Mouse (Mus musculus) intestine, embryonic 15.5 days (tissue): ENCODE measurements around the gene Scgb1b19. TPM values are rescaled to one million over a fixed set of nuclear protein-coding genes. Genes with fewer than 3 reads are reported as not detected.
"Not testable (repeated sequence)": the region's sequence is repeated elsewhere in the genome, so short reads cannot be mapped to it uniquely, and the experiment has no call there.

ENCODE experiments used
- ATAC-seq: fragments of 200-750 bp; cut with Nextera tagmentation; 2 replicates; pipeline ENCODE4 v1.8.0; 2017; ENCODE audit warnings: moderate TSS enrichment, moderate library complexity
- H3K27ac ChIP-seq: fragments of 300-500 bp; sonication (generic); 2 replicates; pipeline ENCODE4 v1.5.1; 2015; ENCODE audit warnings: mild to moderate bottlenecking, inconsistent platforms
- H3K27me3 ChIP-seq: fragments of 300-500 bp; sonication (generic); replicated peaks from 2 replicates; pipeline ENCODE4 v1.6.1; 2015; ENCODE audit warnings: inconsistent platforms
- H3K36me3 ChIP-seq: fragments of 300-500 bp; sonication (generic); 2 replicates; pipeline ENCODE4 v1.6.1; 2015; ENCODE audit warnings: inconsistent platforms
- H3K4me1 ChIP-seq: fragments of 300-500 bp; sonication (generic); replicated peaks from 2 replicates; pipeline ENCODE4 v1.6.1; 2015; ENCODE audit warnings: inconsistent platforms
- H3K4me2 ChIP-seq: fragments of 300-500 bp; sonication (generic); replicated peaks from 2 replicates; pipeline ENCODE4 v1.6.1; 2015; ENCODE audit warnings: mild to moderate bottlenecking, inconsistent platforms
- H3K4me3 ChIP-seq: fragments of 300-500 bp; sonication (generic); replicated peaks from 2 replicates; pipeline ENCODE4 v1.5.1; 2015; ENCODE audit warnings: inconsistent platforms
- H3K9ac ChIP-seq: fragments of 300-500 bp; sonication (generic); 2 replicates; pipeline ENCODE4 v1.6.1; 2015; ENCODE audit warnings: inconsistent platforms
- H3K9me3 ChIP-seq: fragments of 300-500 bp; sonication (generic); 2 replicates; pipeline ENCODE4 v1.6.1; 2016; ENCODE audit warnings: inconsistent platforms
- WGBS: fragments of 180-500 bp; shearing (Covaris S2); methylation state at CpG from one replicate; pipeline ENCODE4 v1.1.7; 2015; 5-methylcytosine and 5-hydroxymethylcytosine counted together
- polyA plus RNA-seq: library from polyadenylated mRNA; unstranded; fragments of >200 nt; fragmentation: Nextera tagmentation; extraction: Ambion mirVana; gene quantifications from 2 replicates; pipeline ENCODE4 v1.2.1, GENCODE M21; 2015

Gene Scgb1b19
- not detected in 2 replicates for polyA plus RNA-seq

DNA sequence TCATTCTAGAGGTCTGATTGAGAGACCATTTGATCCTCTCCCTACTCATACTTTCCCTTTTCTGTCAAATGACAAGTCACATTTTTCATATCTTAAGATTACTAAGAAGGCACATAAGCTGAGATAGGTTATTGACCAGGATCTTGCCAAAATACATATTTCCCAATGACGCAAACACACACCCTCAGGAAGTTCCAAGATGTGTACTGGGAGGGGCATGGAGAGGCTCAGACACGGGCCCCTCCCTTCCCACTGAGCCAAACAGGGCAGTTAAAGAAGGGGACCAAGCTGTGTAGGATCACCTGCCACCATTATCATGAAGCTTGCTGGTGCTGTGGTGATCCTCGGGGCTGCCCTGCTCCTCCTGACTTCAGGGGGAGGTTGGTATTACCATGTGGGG lies at the start of gene Scgb1b19:
Gene Scgb1b19 (plus strand): TSS at position 301 of the 400 bp plus-strand sequence.
- 69% methylated on average over 3 of the region's 3 CpGs for WGBS
- H3K4me1 ChIP-seq, H3K9ac ChIP-seq, H3K4me3 ChIP-seq, H3K36me3 ChIP-seq, H3K27ac ChIP-seq, H3K4me2 ChIP-seq, H3K27me3 ChIP-seq, H3K9me3 ChIP-seq, ATAC-seq: not testable (repeated sequence)

GRCm38 (mm10) chr7:33280238-33280637 lies 6.9 kb upstream of the Scgb1b19 start, which contains the start of gene Scgb2b19:
Scgb2b19 (minus strand) TSS chr7:33280338.
- H3K4me3 ChIP-seq, ATAC-seq, H3K27ac ChIP-seq, H3K27me3 ChIP-seq, H3K36me3 ChIP-seq, H3K4me1 ChIP-seq, H3K9me3 ChIP-seq, H3K4me2 ChIP-seq, H3K9ac ChIP-seq: not testable (repeated sequence)

Other genes with a start within 250 kb of the Scgb1b19 start
- not detected in 2 replicates for gene Scgb2b17, start 230.7 kb upstream of the Scgb1b19 start, polyA plus RNA-seq
- gene Scgb1b17, start 223.8 kb upstream of the Scgb1b19 start, polyA plus RNA-seq = not detected in 2 replicates
- not detected in 2 replicates for gene Scgb2b18, start 113.4 kb upstream of the Scgb1b19 start, polyA plus RNA-seq
- gene Scgb1b18, start 101.7 kb upstream of the Scgb1b19 start, polyA plus RNA-seq = not detected in 2 replicates
- gene Scgb2b19, start 7.0 kb upstream of the Scgb1b19 start, polyA plus RNA-seq = not detected in 2 replicates
- gene Scgb2b20, start 79.0 kb downstream of the Scgb1b19 start, polyA plus RNA-seq = not detected in 2 replicates
- not detected in 2 replicates for gene Scgb1b20, start 85.9 kb downstream of the Scgb1b19 start, polyA plus RNA-seq
- gene Scgb2b21, start 233.2 kb downstream of the Scgb1b19 start, polyA plus RNA-seq = not detected in 2 replicates